Mouse (Mus musculus) hindbrain, embryonic 12.5 days (tissue): ENCODE measurements around the gene Ankrd2. TPM values are rescaled to one million over a fixed set of nuclear protein-coding genes. Genes with fewer than 3 reads are reported as not detected.
A peak's percentile ranks its signal among the peaks of the same experiment; 100 is the strongest.
"Not testable (repeated sequence)": the region's sequence is repeated elsewhere in the genome, so short reads cannot be mapped to it uniquely, and the experiment has no call there.

ENCODE experiments used
- ATAC-seq: fragments of 200-750 bp; cut with Nextera tagmentation; 2 replicates; pipeline ENCODE4 v1.8.0; 2017; ENCODE audit warnings: moderate TSS enrichment; ENCODE audit not compliant: low FRiP score
- H3K27ac ChIP-seq: fragments of 300-500 bp; sonication (generic); 2 replicates; pipeline ENCODE4 v1.5.1; 2016; ENCODE audit warnings: mild to moderate bottlenecking
- H3K27me3 ChIP-seq: fragments of 300-500 bp; sonication (generic); 2 replicates; pipeline ENCODE4 v1.6.1; 2016; ENCODE audit warnings: mild to moderate bottlenecking
- H3K36me3 ChIP-seq: fragments of 300-500 bp; sonication (generic); 2 replicates; pipeline ENCODE4 v1.6.1; 2016; ENCODE audit warnings: mild to moderate bottlenecking
- H3K4me1 ChIP-seq: fragments of 300-500 bp; sonication (generic); 2 replicates; pipeline ENCODE4 v1.6.1; 2016
- H3K4me2 ChIP-seq: fragments of 300-500 bp; sonication (generic); replicated peaks from 2 replicates; pipeline ENCODE4 v1.6.1; 2016; ENCODE audit warnings: mild to moderate bottlenecking
- H3K4me3 ChIP-seq: fragments of 300-500 bp; sonication (generic); 2 replicates; pipeline ENCODE4 v1.5.1; 2016; ENCODE audit warnings: mild to moderate bottlenecking
- H3K9ac ChIP-seq: fragments of 300-500 bp; sonication (generic); 2 replicates; pipeline ENCODE4 v1.6.1; 2016; ENCODE audit warnings: mild to moderate bottlenecking, moderate library complexity
- H3K9me3 ChIP-seq: fragments of 300-500 bp; sonication (generic); replicated peaks from 2 replicates; pipeline ENCODE4 v1.6.1; 2016; ENCODE audit warnings: mild to moderate bottlenecking
- WGBS: fragments of 180-500 bp; shearing (Covaris S2); methylation state at CpG from one replicate; pipeline ENCODE4 v1.1.7; 2016; 5-methylcytosine and 5-hydroxymethylcytosine counted together
- polyA plus RNA-seq: library from polyadenylated mRNA; unstranded; fragments of >200 nt; fragmentation: Nextera tagmentation; extraction: Ambion mirVana; gene quantifications from 2 replicates; pipeline ENCODE4 v1.2.1, GENCODE M21; 2016

The Ankrd2 gene
- polyA plus RNA-seq, 1 experiment from 2014 or later: not detected

DNA sequence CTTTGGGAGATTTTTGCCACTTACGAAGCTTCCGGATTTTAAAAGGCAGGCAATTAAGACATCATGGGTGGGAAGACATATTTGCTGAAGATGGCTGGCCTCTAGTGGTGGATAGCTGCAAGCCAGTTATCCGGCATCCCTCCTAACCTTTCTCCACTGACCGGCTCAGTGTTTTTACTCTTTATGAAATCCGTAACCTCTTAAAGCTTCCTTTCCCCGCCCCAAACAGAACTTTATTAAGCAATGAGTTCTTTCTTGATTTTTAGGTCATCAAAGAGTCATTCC lies 33.4 kb downstream of the Ankrd2 start:
- Histone ChIP-seq H3K4me1 (no peaks in the 10 kb centered on the region), H3K9me3 (no peaks in the 10 kb centered on the region), H3K4me2 (no peak overlapping the region), H3K4me3 (no peak overlapping the region), H3K27me3 (no peaks in the 10 kb centered on the region), H3K27ac (no peak overlapping the region), H3K9ac (no peak overlapping the region), H3K36me3 (peaks cover 4% of the 10 kb centered on the region; the same call in 1 of the 2 replicates)
- no peak for ATAC-seq
- 63% methylated on average over 6 of the region's 6 CpGs for WGBS

DNA sequence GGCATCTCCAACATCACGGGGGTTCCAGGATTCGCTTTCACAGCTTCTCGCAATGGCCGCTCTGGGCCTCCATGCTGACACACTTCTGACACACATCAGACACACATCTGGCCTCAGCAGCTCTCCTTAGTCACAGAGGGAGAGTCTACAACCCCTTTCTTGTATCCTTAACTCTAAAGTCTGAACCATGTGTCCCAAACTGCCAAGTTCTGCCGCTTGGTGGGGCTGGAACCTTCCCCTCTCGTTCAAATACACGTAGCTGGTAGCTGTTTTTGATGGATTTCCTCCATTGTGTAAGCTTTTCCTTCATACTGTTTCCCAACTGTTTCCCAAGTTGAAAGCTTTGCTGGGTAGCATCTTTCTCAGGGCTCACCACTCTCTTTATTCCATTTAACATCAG lies 35.4 kb downstream of the Ankrd2 start:
- no peak for ATAC-seq
- 75% methylated on average over 7 of the region's 7 CpGs for WGBS

DNA sequence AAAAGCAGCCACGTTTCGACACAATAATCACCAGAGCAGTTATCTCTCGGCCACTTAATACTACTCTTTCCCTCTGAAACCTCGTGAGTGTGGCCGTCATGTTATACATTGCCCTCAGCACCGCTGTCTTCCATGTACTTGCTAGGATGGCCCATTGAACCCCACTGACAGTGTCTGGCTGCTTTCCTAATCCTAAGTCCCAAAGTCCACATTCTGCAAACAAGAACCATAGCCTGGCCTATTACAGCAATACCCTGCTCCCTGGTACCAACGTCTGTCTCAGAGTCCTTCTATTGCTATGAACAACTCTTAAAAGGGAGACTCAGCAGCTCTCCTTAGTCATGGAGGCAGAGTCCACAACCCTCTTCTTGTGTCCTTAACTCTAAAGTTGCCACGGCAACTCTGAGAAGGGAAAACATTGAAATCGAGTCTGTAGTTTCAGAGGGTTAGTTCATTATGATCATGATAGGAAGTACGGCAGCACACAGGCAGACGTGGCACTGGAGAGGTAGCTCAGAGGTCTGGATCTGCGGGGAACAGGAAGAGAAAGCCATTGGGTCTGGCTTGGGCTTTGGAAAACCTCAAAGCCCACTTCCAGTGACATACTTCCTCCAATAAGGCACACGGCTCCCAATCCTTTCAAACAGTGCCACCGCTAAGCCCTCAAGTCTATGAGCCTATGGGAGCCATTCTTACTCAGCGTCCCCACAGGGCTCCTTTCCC lies 36.2 kb downstream of the Ankrd2 start:
- Histone ChIP-seq H3K27me3 (no peaks in the 10 kb centered on the region), H3K4me3 (no peak overlapping the region), H3K4me2 (no peak overlapping the region), H3K9me3 (no peaks in the 10 kb centered on the region), H3K27ac (no peak overlapping the region), H3K36me3 (peaks cover 29% of the 10 kb centered on the region), H3K9ac (no peak overlapping the region), H3K4me1 (no peaks in the 10 kb centered on the region)
- 83% methylated on average over 15 of the region's 15 CpGs for WGBS
- ATAC-seq: no peak

More for the DNA sequence above, 35.4 kb downstream of the Ankrd2 start:
- Histone ChIP-seq H3K4me1 (no peaks in the 10 kb centered on the region), H3K9me3 (no peaks in the 10 kb centered on the region), H3K4me3 (no peak overlapping the region), H3K36me3 (peaks cover 24% of the 10 kb centered on the region), H3K27me3 (no peaks in the 10 kb centered on the region), H3K27ac (no peak overlapping the region), H3K9ac (no peak overlapping the region), H3K4me2 (no peak overlapping the region)

DNA sequence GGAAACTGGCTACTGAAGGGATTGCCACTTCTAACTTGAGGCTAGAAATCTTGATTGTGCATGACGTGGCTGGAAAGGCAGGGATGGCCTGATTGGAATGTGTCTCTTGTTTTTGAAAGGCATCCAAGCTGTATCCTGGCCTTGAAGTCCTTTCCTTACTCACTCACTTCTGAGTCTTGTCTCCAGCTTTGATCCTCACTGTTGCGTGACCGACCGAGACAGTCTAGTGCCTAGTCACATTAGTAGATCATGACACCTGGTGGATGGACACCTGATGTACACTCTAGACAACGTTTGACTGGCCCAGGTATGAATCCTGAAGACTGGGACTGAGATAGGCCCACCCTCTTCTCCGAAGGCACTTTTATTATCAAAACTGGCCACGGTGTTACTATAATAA lies 37.0 kb downstream of the Ankrd2 start:
- Histone ChIP-seq H3K36me3 (peaks cover 36% of the 10 kb centered on the region), H3K27ac (no peak overlapping the region), H3K4me2 (no peak overlapping the region), H3K4me1 (no peaks in the 10 kb centered on the region), H3K27me3 (no peaks in the 10 kb centered on the region), H3K9me3 (no peaks in the 10 kb centered on the region), H3K9ac (no peak overlapping the region), H3K4me3 (no peak overlapping the region)
- no peak for ATAC-seq
- 82% methylated on average over 7 of the region's 7 CpGs for WGBS

- no peaks in the 10 kb centered on the region for H3K9me3 ChIP-seq
- H3K36me3 ChIP-seq: peaks cover 45% of the 10 kb centered on the region
- WGBS: 76% methylated on average over 2 of the region's 2 CpGs
- no peaks in the 10 kb centered on the region for H3K4me1 ChIP-seq
- H3K4me3 ChIP-seq: no peak overlapping the region
- H3K27me3 ChIP-seq: no peaks in the 10 kb centered on the region
- no peak overlapping the region for H3K9ac ChIP-seq
- H3K4me2 ChIP-seq: no peak overlapping the region
- ATAC-seq: no peak
- H3K27ac ChIP-seq: no peak overlapping the region
Observed at GRCm38 (mm10) chr19:42075051-42075450, 39.3 kb downstream of the Ankrd2 start.

DNA sequence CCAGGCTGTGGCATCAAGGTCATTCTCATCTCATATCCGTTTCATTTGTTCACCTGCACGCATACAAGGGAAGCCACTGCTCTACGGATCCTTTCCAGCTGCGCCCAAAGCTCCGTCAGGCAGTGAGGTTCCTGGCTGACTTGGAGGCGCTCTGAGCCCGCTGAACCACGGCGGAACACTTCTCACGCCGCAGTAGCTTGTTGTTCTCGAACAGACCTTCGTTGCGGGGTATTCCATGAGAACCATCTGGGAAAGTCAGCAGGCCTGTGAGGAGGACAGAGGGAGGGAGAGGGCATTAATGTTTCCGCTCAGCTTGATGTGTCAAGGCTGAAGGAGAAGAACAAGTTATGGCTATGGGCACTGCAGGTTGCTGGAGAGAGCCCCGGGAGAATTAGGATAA lies 40.2 kb downstream of the Ankrd2 start:
- Histone ChIP-seq H3K9me3 (no peaks in the 10 kb centered on the region), H3K4me3 (no peak overlapping the region), H3K4me1 (peaks cover 3% of the 10 kb centered on the region; the same call in 1 of the 2 replicates), H3K4me2 (no peak overlapping the region), H3K27me3 (no peaks in the 10 kb centered on the region), H3K27ac (no peak overlapping the region), H3K36me3 (peaks cover 45% of the 10 kb centered on the region), H3K9ac (no peak overlapping the region)
- no peak for ATAC-seq
- WGBS: 83% methylated on average over 16 of the region's 16 CpGs

DNA sequence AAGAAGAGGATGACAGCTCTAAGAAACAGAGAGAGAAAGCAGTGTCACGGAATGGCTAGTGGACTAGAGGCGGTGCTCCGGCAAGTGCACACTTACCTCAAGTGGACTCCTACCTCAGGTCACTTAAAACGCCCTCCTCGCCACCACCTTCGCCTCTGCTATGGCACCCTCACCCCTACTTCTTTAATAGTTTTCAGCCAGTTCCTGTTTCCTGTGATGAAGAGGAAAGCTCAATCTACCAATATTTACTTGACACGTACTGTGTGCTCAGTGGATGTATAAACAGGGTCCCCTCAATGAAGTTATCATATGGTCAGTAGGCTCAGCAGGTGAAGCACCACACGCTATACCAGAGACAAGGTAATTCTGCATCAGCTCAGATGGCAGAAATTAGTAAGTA lies 42.8 kb downstream of the Ankrd2 start:
- Histone ChIP-seq H3K4me1 (peaks cover 3% of the 10 kb centered on the region; the same call in 1 of the 2 replicates), H3K4me3 (no peak overlapping the region), H3K9me3 (no peaks in the 10 kb centered on the region), H3K4me2 (no peak overlapping the region), H3K27ac (no peak overlapping the region), H3K27me3 (no peaks in the 10 kb centered on the region), H3K36me3 (peaks cover 45% of the 10 kb centered on the region), H3K9ac (no peak overlapping the region)
- ATAC-seq: no peak
- 93% methylated on average over 8 of the region's 8 CpGs for WGBS

DNA sequence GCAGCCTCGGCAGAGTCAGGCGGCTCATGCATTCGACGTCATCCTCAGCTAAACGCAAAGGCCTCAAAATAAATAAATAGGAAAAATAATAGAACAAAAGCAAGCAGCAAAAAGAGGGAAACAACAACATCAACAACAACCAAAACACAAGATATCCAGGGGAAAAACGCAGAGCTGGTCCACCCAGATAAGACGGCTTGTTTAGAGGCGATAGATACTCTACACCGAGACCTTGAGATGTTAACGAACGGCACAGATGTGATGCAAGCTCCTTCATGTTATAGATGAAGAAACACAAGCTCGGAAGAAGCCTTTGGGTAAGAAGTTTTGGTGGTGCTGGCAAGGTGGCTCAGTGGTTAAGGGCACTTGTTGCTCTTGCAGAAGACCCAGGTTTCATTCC lies 43.2 kb downstream of the Ankrd2 start:
- Histone ChIP-seq H3K4me2 (no peak overlapping the region), H3K4me3 (no peak overlapping the region), H3K9ac (no peak overlapping the region), H3K36me3 (peaks cover 43% of the 10 kb centered on the region), H3K27ac (no peak overlapping the region), H3K27me3 (no peaks in the 10 kb centered on the region), H3K9me3 (no peaks in the 10 kb centered on the region), H3K4me1 (peaks cover 3% of the 10 kb centered on the region; the same call in 1 of the 2 replicates)
- ATAC-seq: no peak
- 96% methylated on average over 12 of the region's 12 CpGs for WGBS

- H3K27ac ChIP-seq: no peak overlapping the region
- no peak for ATAC-seq
- peaks cover 3% of the 10 kb centered on the region; the same call in 1 of the 2 replicates for H3K4me1 ChIP-seq
- no peak overlapping the region for H3K4me2 ChIP-seq
- no peaks in the 10 kb centered on the region for H3K27me3 ChIP-seq
- H3K9ac ChIP-seq: no peak overlapping the region
- peaks cover 33% of the 10 kb centered on the region for H3K36me3 ChIP-seq
- no peak overlapping the region for H3K4me3 ChIP-seq
- WGBS: 80% methylated on average over 5 of the region's 5 CpGs
- H3K9me3 ChIP-seq: no peaks in the 10 kb centered on the region
Observed at GRCm38 (mm10) chr19:42079950-42080349, 44.1 kb downstream of the Ankrd2 start.

- WGBS: 81% methylated on average over 11 of the region's 11 CpGs
- Histone ChIP-seq H3K4me3 (no peak overlapping the region), H3K9me3 (no peaks in the 10 kb centered on the region), H3K9ac (no peak overlapping the region), H3K27ac (no peak overlapping the region), H3K4me2 (no peak overlapping the region), H3K36me3 (peaks cover 28% of the 10 kb centered on the region), H3K4me1 (peaks cover 3% of the 10 kb centered on the region; the same call in 1 of the 2 replicates), H3K27me3 (no peaks in the 10 kb centered on the region)
- ATAC-seq: no peak
Observed at GRCm38 (mm10) chr19:42080469-42080868, 44.7 kb downstream of the Ankrd2 start.

DNA sequence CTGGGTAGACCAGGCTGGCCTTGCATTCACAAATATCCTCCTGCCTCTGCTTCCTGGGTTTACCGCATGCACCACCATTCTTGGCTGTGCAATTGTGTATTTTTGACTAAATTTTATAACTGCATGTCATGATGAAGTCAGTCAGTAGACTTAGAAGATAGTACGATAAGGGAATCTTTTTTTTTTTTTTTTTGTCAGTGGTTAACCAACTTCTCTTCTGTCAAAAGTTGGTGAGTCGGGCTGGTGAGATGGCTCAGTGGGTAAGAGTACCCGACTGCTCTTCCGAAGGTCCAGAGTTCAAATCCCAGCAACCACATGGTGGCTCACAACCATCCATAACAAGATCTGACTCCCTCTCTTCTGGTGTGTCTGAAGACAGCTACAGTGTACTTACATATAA lies 45.8 kb downstream of the Ankrd2 start:
- H3K27me3 ChIP-seq, H3K9me3 ChIP-seq, H3K4me1 ChIP-seq, H3K27ac ChIP-seq, H3K4me3 ChIP-seq, H3K9ac ChIP-seq, H3K4me2 ChIP-seq, ATAC-seq: not testable (repeated sequence)
- H3K36me3 ChIP-seq: peaks cover 17% of the 10 kb centered on the region; the same call in 1 of the 2 replicates
- 91% methylated on average over 5 of the region's 5 CpGs for WGBS

GRCm38 (mm10) chr19:42085690-42086089 lies 49.9 kb downstream of the Ankrd2 start:
- peak overlapping the region; percentile 49; the same call in 1 of the 2 replicates for H3K27ac ChIP-seq
- WGBS: 8% methylated on average over 10 of the region's 10 CpGs
- ATAC-seq: no peak; the same call in 1 of the 2 replicates

GRCm38 (mm10) chr19:42086166-42086565 lies 50.4 kb downstream of the Ankrd2 start, which contains the start of gene Morn4:
Gene Morn4 (minus strand): TSS chr19:42086357.
- peak; percentile 83 for ATAC-seq
- 1% methylated on average over 21 of the region's 21 CpGs for WGBS
- H3K27ac ChIP-seq: peak within 1 kb of the TSS; percentile 49; the same call in 1 of the 2 replicates

More at GRCm38 (mm10) chr19:42085690-42086089, 49.9 kb downstream of the Ankrd2 start:
- Histone ChIP-seq H3K4me3 (peak overlapping the region; percentile 79), H3K4me2 (peak overlapping the region; percentile 93), H3K4me1 (peaks cover 13% of the 10 kb centered on the region), H3K9me3 (no peaks in the 10 kb centered on the region), H3K36me3 (no peaks in the 10 kb centered on the region), H3K27me3 (no peaks in the 10 kb centered on the region), H3K9ac (peak overlapping the region; percentile 81)

More at GRCm38 (mm10) chr19:42086166-42086565, 50.4 kb downstream of the Ankrd2 start, which contains the start of gene Morn4:
- Histone ChIP-seq H3K27me3 (no peaks in the 10 kb centered on the region), H3K4me1 (peaks cover 17% of the 10 kb centered on the region), H3K36me3 (no peaks in the 10 kb centered on the region), H3K9me3 (no peaks in the 10 kb centered on the region), H3K4me3 (peak within 1 kb of the TSS; percentile 79), H3K4me2 (peak within 1 kb of the TSS; percentile 93), H3K9ac (peak within 1 kb of the TSS; percentile 81)
